Mouse (Mus musculus) heart, embryonic 15.5 days (tissue): ENCODE measurements at regions not wholly inside any gene's neighbourhood (a gene's known extent, or its start where the extent isn't known, plus 50 kb on each side); places are given as distances from the start of the nearest gene placed in this dataset.

Source experiments
- ATAC-seq: fragments of 200-750 bp; cut with Nextera tagmentation; replicated peaks from 2 replicates; pipeline ENCODE4 v1.8.0; 2017; ENCODE audit warnings: low read depth, moderate TSS enrichment; ENCODE audit not compliant: insufficient number of reproducible peaks, insufficient read depth, low FRiP score
- H3K27ac ChIP-seq: fragments of 300-500 bp; sonication (generic); 2 replicates; pipeline ENCODE4 v1.5.1; 2015; ENCODE audit warnings: mild to moderate bottlenecking, inconsistent platforms
- H3K27me3 ChIP-seq: fragments of 300-500 bp; sonication (generic); 2 replicates; pipeline ENCODE4 v1.6.1; 2015; ENCODE audit warnings: inconsistent platforms
- H3K36me3 ChIP-seq: fragments of 300-500 bp; sonication (generic); 2 replicates; pipeline ENCODE4 v1.6.1; 2015; ENCODE audit warnings: mild to moderate bottlenecking, inconsistent platforms
- H3K4me1 ChIP-seq: fragments of 300-500 bp; sonication (generic); replicated peaks from 2 replicates; pipeline ENCODE4 v1.6.1; 2015; ENCODE audit warnings: inconsistent platforms
- H3K4me2 ChIP-seq: fragments of 300-500 bp; sonication (generic); 2 replicates; pipeline ENCODE4 v1.6.1; 2015; ENCODE audit warnings: inconsistent platforms, mild to moderate bottlenecking, moderate library complexity
- H3K4me3 ChIP-seq: fragments of 300-500 bp; sonication (generic); 2 replicates; pipeline ENCODE4 v1.5.1; 2015; ENCODE audit warnings: mild to moderate bottlenecking, inconsistent platforms
- H3K9ac ChIP-seq: fragments of 300-500 bp; sonication (generic); 2 replicates; pipeline ENCODE4 v1.6.1; 2015; ENCODE audit warnings: mild to moderate bottlenecking, inconsistent platforms
- H3K9me3 ChIP-seq: fragments of 300-500 bp; sonication (generic); replicated peaks from 2 replicates; pipeline ENCODE4 v1.6.1; 2016; ENCODE audit warnings: inconsistent platforms
- WGBS: fragments of 180-500 bp; shearing (Covaris S2); methylation state at CpG from one replicate; pipeline ENCODE4 v1.1.7; 2015; ENCODE audit warnings: mixed read lengths; 5-methylcytosine and 5-hydroxymethylcytosine counted together

- H3K9me3 ChIP-seq = no peaks in the 10 kb centered on the region
- H3K4me1 ChIP-seq = peaks cover 8% of the 10 kb centered on the region
- no peak overlapping the region for H3K9ac ChIP-seq
- WGBS = 62% methylated on average over 6 of the region's 6 CpGs
- H3K36me3 ChIP-seq = no peaks in the 10 kb centered on the region
- H3K4me2 ChIP-seq = no peak overlapping the region
- H3K27ac ChIP-seq = no peak overlapping the region
- no peak overlapping the region for H3K4me3 ChIP-seq
- ATAC-seq = no peak
- H3K27me3 ChIP-seq = no peaks in the 10 kb centered on the region
Observed at GRCm38 (mm10) chr6:94957172-94957668, 159.8 kb upstream of the Kbtbd8 start.

- Histone ChIP-seq H3K4me2 (no peak overlapping the region), H3K9me3 (no peaks in the 10 kb centered on the region), H3K4me3 (no peak overlapping the region), H3K36me3 (no peaks in the 10 kb centered on the region), H3K27ac (no peak overlapping the region), H3K27me3 (no peaks in the 10 kb centered on the region), H3K4me1 (peaks cover 6% of the 10 kb centered on the region), H3K9ac (no peak overlapping the region)
- ATAC-seq = no peak
- WGBS = 33% methylated on average over 2 of the region's 2 CpGs
Observed at GRCm38 (mm10) chr6:94954580-94954979, 162.5 kb upstream of the Kbtbd8 start.

GRCm38 (mm10) chr6:94953658-94954057 lies 163.4 kb upstream of the Kbtbd8 start:
- Histone ChIP-seq H3K4me3 (no peak overlapping the region), H3K9me3 (no peaks in the 10 kb centered on the region), H3K36me3 (no peaks in the 10 kb centered on the region), H3K27ac (no peak overlapping the region), H3K27me3 (no peaks in the 10 kb centered on the region), H3K4me1 (peaks cover 6% of the 10 kb centered on the region), H3K9ac (no peak overlapping the region), H3K4me2 (no peak overlapping the region)
- ATAC-seq = no peak
- 75% methylated on average over 4 of the region's 4 CpGs for WGBS

- no peak for ATAC-seq
- 91% methylated on average over 7 of the region's 7 CpGs for WGBS
- Histone ChIP-seq H3K9me3 (no peaks in the 10 kb centered on the region), H3K36me3 (no peaks in the 10 kb centered on the region), H3K4me3 (no peak overlapping the region), H3K4me1 (peaks cover 6% of the 10 kb centered on the region), H3K27ac (no peak overlapping the region), H3K4me2 (no peak overlapping the region), H3K9ac (no peak overlapping the region), H3K27me3 (no peaks in the 10 kb centered on the region)
Observed at GRCm38 (mm10) chr6:94951971-94952768, 164.9 kb upstream of the Kbtbd8 start.

GRCm38 (mm10) chr6:94950944-94951343 lies 166.1 kb upstream of the Kbtbd8 start:
- H3K9me3 ChIP-seq = no peaks in the 10 kb centered on the region
- no peak overlapping the region for H3K9ac ChIP-seq
- no peaks in the 10 kb centered on the region for H3K36me3 ChIP-seq
- H3K4me3 ChIP-seq = no peak overlapping the region
- no peak overlapping the region for H3K4me2 ChIP-seq
- H3K27ac ChIP-seq = no peak overlapping the region
- H3K27me3 ChIP-seq = no peaks in the 10 kb centered on the region
- H3K4me1 ChIP-seq = peaks cover 6% of the 10 kb centered on the region
- no peak for ATAC-seq
- WGBS = 75% methylated on average over 5 of the region's 5 CpGs

- Histone ChIP-seq H3K9ac (no peak overlapping the region), H3K27ac (no peak overlapping the region), H3K4me1 (peaks cover 6% of the 10 kb centered on the region), H3K9me3 (no peaks in the 10 kb centered on the region), H3K27me3 (no peaks in the 10 kb centered on the region), H3K4me2 (no peak overlapping the region), H3K4me3 (no peak overlapping the region), H3K36me3 (no peaks in the 10 kb centered on the region)
- WGBS = 57% methylated on average over 2 of the region's 2 CpGs
- no peak for ATAC-seq
Observed at GRCm38 (mm10) chr6:94950319-94950718, 166.7 kb upstream of the Kbtbd8 start.

GRCm38 (mm10) chr6:94946352-94946900 lies 170.6 kb upstream of the Kbtbd8 start:
- no peak for ATAC-seq

GRCm38 (mm10) chr6:94945715-94946114 lies 171.3 kb upstream of the Kbtbd8 start:
- Histone ChIP-seq H3K9me3 (no peaks in the 10 kb centered on the region), H3K4me3 (no peak overlapping the region), H3K27ac (no peak overlapping the region), H3K27me3 (no peaks in the 10 kb centered on the region), H3K9ac (no peak overlapping the region), H3K4me1 (no peaks in the 10 kb centered on the region), H3K36me3 (no peaks in the 10 kb centered on the region), H3K4me2 (no peak overlapping the region)
- WGBS = 74% methylated on average over 5 of the region's 5 CpGs
- no peak for ATAC-seq

More at GRCm38 (mm10) chr6:94946352-94946900, 170.6 kb upstream of the Kbtbd8 start:
- Histone ChIP-seq H3K4me2 (no peak overlapping the region), H3K4me1 (no peaks in the 10 kb centered on the region), H3K36me3 (no peaks in the 10 kb centered on the region), H3K9ac (no peak overlapping the region), H3K27ac (no peak overlapping the region), H3K9me3 (no peaks in the 10 kb centered on the region), H3K27me3 (no peaks in the 10 kb centered on the region), H3K4me3 (no peak overlapping the region)
- WGBS = 69% methylated on average over 6 of the region's 6 CpGs

- no peaks in the 10 kb centered on the region for H3K9me3 ChIP-seq
- WGBS = 41% methylated on average over 4 of the region's 4 CpGs
- no peak overlapping the region for H3K9ac ChIP-seq
- no peak for ATAC-seq
- H3K36me3 ChIP-seq = no peaks in the 10 kb centered on the region
- no peaks in the 10 kb centered on the region for H3K4me1 ChIP-seq
- no peaks in the 10 kb centered on the region for H3K27me3 ChIP-seq
- H3K27ac ChIP-seq = no peak overlapping the region
- H3K4me2 ChIP-seq = no peak overlapping the region
- no peak overlapping the region for H3K4me3 ChIP-seq
Observed at GRCm38 (mm10) chr6:94944196-94944595, 172.8 kb upstream of the Kbtbd8 start.

GRCm38 (mm10) chr6:94938949-94939348 lies 178.1 kb upstream of the Kbtbd8 start:
- H3K9ac ChIP-seq = no peak overlapping the region
- 0 out of 2 replicates have a peak, but pooled peaks cover 3% of the 10 kb centered on the region for H3K4me1 ChIP-seq
- no peak for ATAC-seq
- 84% methylated on average over 2 of the region's 2 CpGs for WGBS
- no peak overlapping the region for H3K4me3 ChIP-seq
- H3K9me3 ChIP-seq = no peaks in the 10 kb centered on the region
- H3K27me3 ChIP-seq = no peaks in the 10 kb centered on the region
- no peak overlapping the region for H3K4me2 ChIP-seq
- no peak overlapping the region for H3K27ac ChIP-seq
- H3K36me3 ChIP-seq = no peaks in the 10 kb centered on the region

- H3K27me3 ChIP-seq = no peaks in the 10 kb centered on the region
- H3K9me3 ChIP-seq = no peaks in the 10 kb centered on the region
- H3K9ac ChIP-seq = no peak overlapping the region
- no peak for ATAC-seq
- H3K4me2 ChIP-seq = no peak overlapping the region
- WGBS = 62% methylated on average over 5 of the region's 5 CpGs
- no peaks in the 10 kb centered on the region for H3K36me3 ChIP-seq
- H3K4me3 ChIP-seq = no peak overlapping the region
- H3K4me1 ChIP-seq = 0 out of 2 replicates have a peak, but pooled peaks cover 3% of the 10 kb centered on the region
- H3K27ac ChIP-seq = no peak overlapping the region
Observed at GRCm38 (mm10) chr6:94936206-94936605, 180.8 kb upstream of the Kbtbd8 start.

GRCm38 (mm10) chr6:94935706-94936105 lies 181.3 kb upstream of the Kbtbd8 start:
- H3K4me3 ChIP-seq = no peak overlapping the region
- no peak for ATAC-seq
- H3K27ac ChIP-seq = no peak overlapping the region
- H3K27me3 ChIP-seq = no peaks in the 10 kb centered on the region
- H3K36me3 ChIP-seq = no peaks in the 10 kb centered on the region
- H3K4me1 ChIP-seq = 0 out of 2 replicates have a peak, but pooled peaks cover 3% of the 10 kb centered on the region
- 53% methylated on average over 1 of the region's 1 CpGs for WGBS
- H3K9ac ChIP-seq = no peak overlapping the region
- H3K4me2 ChIP-seq = no peak overlapping the region
- H3K9me3 ChIP-seq = no peaks in the 10 kb centered on the region
